Mouse (Mus musculus): Measurements from ENCODE around the gene Itgal. TPM values are rescaled to one million over a fixed set of nuclear protein-coding genes. Genes with fewer than 3 reads are reported as not detected.

Itgal gene
- total RNA-seq, 1 experiment, result 2.2 TPM

- H3K4me3 ChIP-seq (ENCODE audit: insufficient read depth in 1 of 2, low read depth in 1 of 2, low read length in 2 of 2, poor library complexity in 1 of 2, severe bottlenecking in 1 of 2), result peak overlapping the region; percentile 25 to 47; a peak in 2 of 4 replicates
- in situ Hi-C loops (cut with MboI; ENCODE audit: low sequenced_read_pairs in 2 of 2, unreplicated experiment in 2 of 2), result no loop called here
- H3K36me3 ChIP-seq (ENCODE audit: control insufficient read depth, insufficient read depth, low read length, poor library complexity, severe bottlenecking), result no peaks in the 10 kb centered on the region
- DNase-seq (ENCODE audit: low read depth, low spot score), result no peak
- TF ChIP-seq HCFC1 (IDR thresholded peaks at IDR 0.05; ENCODE audit: borderline replicate concordance, insufficient read depth, low read length) (no peak), ZNF384 (IDR thresholded peaks at IDR 0.05; ENCODE audit: low read depth, low read length) (no peak), ZC3H11A (IDR thresholded peaks at IDR 0.05; ENCODE audit: borderline replicate concordance, low read depth, low read length) (no peak), CHD2 (IDR thresholded peaks at IDR 0.05; ENCODE audit: low read depth, low read length) (no peak), MAFK (IDR thresholded peaks at IDR 0.05; ENCODE audit: insufficient read depth, low read depth, low read length) (no peak)
- H3K9ac ChIP-seq (ENCODE audit: insufficient read depth, low read depth, low read length, poor library complexity, severe bottlenecking), result 0 out of 2 replicates have a peak overlapping the region, but pooled peaks have one; percentile 21
- H3K4me1 ChIP-seq (ENCODE audit: control insufficient read depth in 2 of 2, insufficient read depth in 2 of 2, low read length in 2 of 2, poor library complexity in 1 of 2), result peaks cover 1 to 5% of the 10 kb centered on the region in 2 experiments; a peak in 2 of 4 replicates
- no peaks in the 10 kb centered on the region for H3K9me3 ChIP-seq (ENCODE audit: control insufficient read depth, insufficient read depth, low read depth, low read length)
- no peak overlapping the region for H3K27ac ChIP-seq (ENCODE audit: insufficient read depth, low read depth, low read length, poor library complexity, severe bottlenecking)
These were observed 47.4 kb downstream of the Itgal start for GRCm38 (mm10) chr7:127343351-127344019.

- TF ChIP-seq ZC3H11A (IDR thresholded peaks at IDR 0.05; ENCODE audit: borderline replicate concordance, low read depth, low read length), result no peak
- in situ Hi-C loops (cut with MboI; ENCODE audit: low sequenced_read_pairs in 2 of 2, unreplicated experiment in 2 of 2), result no loop called here
- Histone ChIP-seq H3K4me1 (ENCODE audit: control insufficient read depth in 2 of 2, insufficient read depth in 2 of 2, low read length in 2 of 2, poor library complexity in 1 of 2) (peaks cover 1 to 5% of the 10 kb centered on the region in 2 experiments; a peak in 2 of 4 replicates), H3K36me3 (ENCODE audit: control insufficient read depth, insufficient read depth, low read length, poor library complexity, severe bottlenecking) (no peaks in the 10 kb centered on the region), H3K4me3 (ENCODE audit: insufficient read depth in 1 of 2, low read depth in 1 of 2, low read length in 2 of 2, poor library complexity in 1 of 2, severe bottlenecking in 1 of 2) (peak overlapping the region in 1 of 2 experiments; percentile 100; a peak in 1 of 4 replicates), H3K27ac (ENCODE audit: insufficient read depth, low read depth, low read length, poor library complexity, severe bottlenecking) (no peak overlapping the region), H3K9me3 (ENCODE audit: control insufficient read depth, insufficient read depth, low read depth, low read length) (no peaks in the 10 kb centered on the region), H3K9ac (ENCODE audit: insufficient read depth, low read depth, low read length, poor library complexity, severe bottlenecking) (no peak overlapping the region)
- no peak for DNase-seq (ENCODE audit: low read depth, low spot score)
These were observed 48.3 kb downstream of the Itgal start for GRCm38 (mm10) chr7:127344371-127344770.

DNA sequence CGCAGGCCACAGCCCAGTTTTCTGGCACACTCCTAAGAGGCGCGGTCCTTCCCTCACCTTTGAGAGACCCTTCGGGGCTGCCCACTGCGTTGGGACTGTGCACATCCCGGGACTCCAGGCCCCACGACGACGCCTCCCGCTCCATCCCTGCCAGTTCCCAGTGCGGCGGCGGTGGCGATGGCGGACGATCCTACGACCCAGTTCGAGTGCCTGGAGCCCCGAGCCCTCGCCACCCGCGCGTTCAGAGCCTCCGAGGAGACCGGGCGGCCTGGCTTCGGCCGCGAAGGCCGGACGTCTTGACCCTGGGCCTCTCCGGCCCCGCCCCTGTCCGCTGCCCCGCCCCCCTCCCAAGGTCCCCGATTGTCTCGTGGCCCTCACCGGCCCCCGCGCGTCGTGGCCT lies 49.0 kb downstream of the Itgal start:
- H3K4me3 ChIP-seq (ENCODE audit: insufficient read depth in 1 of 2, low read depth in 1 of 2, low read length in 2 of 2, poor library complexity in 1 of 2, severe bottlenecking in 1 of 2), result peak overlapping the region; percentile 94 to 100
- peak overlapping the region; percentile 87 for H3K9ac ChIP-seq (ENCODE audit: insufficient read depth, low read depth, low read length, poor library complexity, severe bottlenecking)
- H3K27ac ChIP-seq (ENCODE audit: insufficient read depth, low read depth, low read length, poor library complexity, severe bottlenecking), result no peak overlapping the region; the same call in 1 of the 2 replicates
- H3K36me3 ChIP-seq (ENCODE audit: control insufficient read depth, insufficient read depth, low read length, poor library complexity, severe bottlenecking), result no peaks in the 10 kb centered on the region
- TF ChIP-seq ZNF384 (IDR thresholded peaks at IDR 0.05; ENCODE audit: low read depth, low read length), result no peak
- DNase-seq (ENCODE audit: low read depth, low spot score), result no peak
- peaks cover 1 to 5% of the 10 kb centered on the region in 2 experiments; a peak in 2 of 4 replicates for H3K4me1 ChIP-seq (ENCODE audit: control insufficient read depth in 2 of 2, insufficient read depth in 2 of 2, low read length in 2 of 2, poor library complexity in 1 of 2)
- in situ Hi-C loops (cut with MboI; ENCODE audit: low sequenced_read_pairs in 2 of 2, unreplicated experiment in 2 of 2), result no loop called here
- H3K9me3 ChIP-seq (ENCODE audit: control insufficient read depth, insufficient read depth, low read depth, low read length), result no peaks in the 10 kb centered on the region

DNA sequence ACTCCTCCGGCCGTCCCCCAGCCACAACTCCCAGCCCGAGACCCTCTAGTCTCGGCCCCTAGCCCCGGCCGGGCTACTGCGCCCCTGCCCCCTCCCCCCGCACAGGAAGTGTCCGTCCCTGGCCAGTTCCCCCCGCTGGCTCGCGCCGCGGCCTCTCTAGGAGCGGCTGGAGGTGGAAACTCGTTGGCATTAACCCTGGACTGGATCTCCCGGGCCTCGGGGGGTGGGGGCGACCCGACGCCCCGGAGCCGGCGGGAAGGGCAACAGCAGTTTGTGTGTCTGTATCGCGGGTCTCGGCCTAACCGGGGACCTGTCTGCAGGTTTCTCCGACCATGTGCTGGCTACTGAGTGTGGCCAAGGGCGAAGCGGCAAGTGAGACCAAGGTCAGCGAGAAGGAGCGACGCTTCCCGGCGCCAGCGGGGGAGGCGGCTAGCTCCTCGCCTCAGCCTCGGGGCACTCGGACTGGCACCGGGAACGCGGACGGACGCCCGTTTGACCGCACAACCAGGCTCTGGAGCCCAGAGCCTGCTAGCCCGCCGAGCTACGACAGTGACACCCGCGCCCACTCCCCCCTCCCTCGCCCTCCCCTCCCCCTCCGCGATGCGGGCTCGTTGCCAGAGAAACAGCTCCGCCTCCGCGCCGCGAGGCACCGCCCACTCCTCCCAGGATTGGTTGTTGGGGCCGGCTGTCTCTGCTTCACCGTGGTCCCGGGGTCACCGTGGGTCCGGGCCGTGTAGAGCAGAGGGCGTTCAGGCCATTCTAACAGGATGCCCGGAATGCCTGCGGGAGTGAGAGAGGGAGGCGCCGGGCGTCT lies 49.7 kb downstream of the Itgal start, which contains the start of gene Zfp768:
Gene Zfp768 (minus strand): TSS at position 78 of the 814 bp plus-strand sequence.
- in situ Hi-C loops (cut with MboI; ENCODE audit: low sequenced_read_pairs in 2 of 2, unreplicated experiment in 2 of 2), result no loop called here
- H3K9me3 ChIP-seq (ENCODE audit: control insufficient read depth, insufficient read depth, low read depth, low read length), result no peaks in the 10 kb centered on the region
- H3K27ac ChIP-seq (ENCODE audit: insufficient read depth, low read depth, low read length, poor library complexity, severe bottlenecking), result no peak within 1 kb of the TSS; the same call in 1 of the 2 replicates
- no peaks in the 10 kb centered on the region for H3K36me3 ChIP-seq (ENCODE audit: control insufficient read depth, insufficient read depth, low read length, poor library complexity, severe bottlenecking)
- H3K4me1 ChIP-seq (ENCODE audit: control insufficient read depth in 2 of 2, insufficient read depth in 2 of 2, low read length in 2 of 2, poor library complexity in 1 of 2), result peaks cover 1 to 5% of the 10 kb centered on the region in 2 experiments; a peak in 2 of 4 replicates
- peak; percentile 30; the same call in 1 of the 2 replicates for TF ChIP-seq CHD2 (IDR thresholded peaks at IDR 0.05; ENCODE audit: low read depth, low read length)
- peak; percentile 87 for TF ChIP-seq HCFC1 (IDR thresholded peaks at IDR 0.05; ENCODE audit: borderline replicate concordance, insufficient read depth, low read length)
- TF ChIP-seq ZC3H11A (IDR thresholded peaks at IDR 0.05; ENCODE audit: borderline replicate concordance, low read depth, low read length), result no peak
- TF ChIP-seq ZNF384 (IDR thresholded peaks at IDR 0.05; ENCODE audit: low read depth, low read length), result no peak
- no peak for TF ChIP-seq MAFK (IDR thresholded peaks at IDR 0.05; ENCODE audit: insufficient read depth, low read depth, low read length)
- DNase-seq (ENCODE audit: low read depth, low spot score), result peak; percentile 90
- H3K4me3 ChIP-seq (ENCODE audit: insufficient read depth in 1 of 2, low read depth in 1 of 2, low read length in 2 of 2, poor library complexity in 1 of 2, severe bottlenecking in 1 of 2), result peak within 1 kb of the TSS; percentile 94 to 100
- peak within 1 kb of the TSS; percentile 87 for H3K9ac ChIP-seq (ENCODE audit: insufficient read depth, low read depth, low read length, poor library complexity, severe bottlenecking)

Data from ES-E14 (cell line).